Mouse (Mus musculus) intestine, postnatal 0 days (tissue): ENCODE measurements around the gene Eif1ad. TPM values are rescaled to one million over a fixed set of nuclear protein-coding genes. Genes with fewer than 3 reads are reported as not detected.

Source experiments
- ATAC-seq: fragments of 200-750 bp; cut with Nextera tagmentation; 2 replicates; pipeline ENCODE4 v1.8.0; 2017; ENCODE audit warnings: mild to moderate bottlenecking, moderate TSS enrichment, moderate library complexity
- H3K27ac ChIP-seq: fragments of 300-500 bp; sonication (generic); 2 replicates; pipeline ENCODE4 v1.5.1; 2014; ENCODE audit warnings: mild to moderate bottlenecking, low read depth, low read length, moderate library complexity
- H3K27me3 ChIP-seq: fragments of 300-500 bp; sonication (generic); replicated peaks from 2 replicates; pipeline ENCODE4 v1.6.1; 2014; ENCODE audit warnings: low read length, mixed read lengths; ENCODE audit not compliant: control insufficient read depth, insufficient read depth
- H3K36me3 ChIP-seq: fragments of 300-500 bp; sonication (generic); 2 replicates; pipeline ENCODE4 v1.6.1; 2014; ENCODE audit warnings: mild to moderate bottlenecking, moderate library complexity; ENCODE audit not compliant: control insufficient read depth, insufficient read depth
- H3K4me1 ChIP-seq: fragments of 300-500 bp; sonication (generic); replicated peaks from 2 replicates; pipeline ENCODE4 v1.6.1; 2014; ENCODE audit warnings: antibody characterized with exemption, low read length, mixed read lengths; ENCODE audit not compliant: control insufficient read depth, insufficient read depth
- H3K4me2 ChIP-seq: fragments of 300-500 bp; sonication (generic); replicated peaks from 2 replicates; pipeline ENCODE4 v1.6.1; 2014; ENCODE audit warnings: low read depth, mild to moderate bottlenecking, moderate library complexity
- H3K4me3 ChIP-seq: fragments of 300-500 bp; sonication (generic); 2 replicates; pipeline ENCODE4 v1.5.1; 2014; ENCODE audit warnings: low read depth, low read length
- H3K9ac ChIP-seq: fragments of 300-500 bp; sonication (generic); 2 replicates; pipeline ENCODE4 v1.6.1; 2014; ENCODE audit warnings: mild to moderate bottlenecking, low read depth, low read length
- H3K9me3 ChIP-seq: fragments of 300-500 bp; sonication (generic); 2 replicates; pipeline ENCODE4 v1.6.1; 2016; ENCODE audit warnings: mixed run types; ENCODE audit not compliant: control insufficient read depth
- CTCF ChIP-seq: sonication (generic); IDR thresholded peaks from 2 replicates; pipeline ENCODE4 v1.5.1; 2016; ENCODE audit warnings: low read depth, mild to moderate bottlenecking, control low read depth, antibody characterized with exemption, moderate library complexity
- WGBS: fragments of 180-500 bp; shearing (Covaris S2); extraction: QIAGEN DNeasy Blood & Tissue Kit; methylation state at CpG from one replicate; pipeline ENCODE4 v1.1.7; 2014; 5-methylcytosine and 5-hydroxymethylcytosine counted together
- polyA plus RNA-seq: library from polyadenylated mRNA; unstranded; fragments of >200 nt; fragmentation: Nextera tagmentation; extraction: Ambion mirVana; gene quantifications from 2 replicates; pipeline ENCODE4 v1.2.1, GENCODE M21; 2015

The Eif1ad gene
- polyA plus RNA-seq, 1 experiment from 2014 or later: 81.2 TPM

GRCm38 (mm10) chr19:5418750-5419466, 52.4 kb downstream of the Eif1ad start:
- no peak overlapping the region for H3K9ac ChIP-seq
- H3K4me2 ChIP-seq: no peak overlapping the region

DNA sequence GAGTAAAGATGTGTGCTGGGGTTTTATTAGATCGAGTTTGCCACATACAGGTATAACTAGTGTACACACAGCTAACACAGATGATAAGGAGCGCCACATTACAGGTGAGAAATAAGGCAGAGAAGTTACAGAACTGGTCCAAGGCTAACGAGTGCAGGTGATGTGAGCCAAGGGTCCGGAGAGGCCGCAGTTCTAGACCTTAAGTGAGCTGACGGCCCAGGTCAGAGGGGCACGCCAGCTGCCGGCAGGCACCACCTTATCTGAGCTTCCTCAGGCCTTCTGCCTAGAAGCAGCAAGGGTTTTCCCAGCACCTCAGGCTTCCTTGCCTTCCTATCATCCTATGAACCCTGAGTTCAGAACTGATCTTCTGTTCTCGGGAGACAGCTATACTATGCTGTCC, 53.1 kb downstream of the Eif1ad start:
- H3K4me1 ChIP-seq: no peaks in the 10 kb centered on the region
- H3K4me2 ChIP-seq: no peak overlapping the region
- no peak for ATAC-seq
- H3K9ac ChIP-seq: no peak overlapping the region
- TF ChIP-seq CTCF: no peak
- peaks cover 41% of the 10 kb centered on the region for H3K36me3 ChIP-seq
- no peaks in the 10 kb centered on the region for H3K9me3 ChIP-seq
- no peak overlapping the region for H3K27ac ChIP-seq
- no peaks in the 10 kb centered on the region for H3K27me3 ChIP-seq
- WGBS: 89% methylated on average over 9 of the region's 9 CpGs
- no peak overlapping the region for H3K4me3 ChIP-seq

More at GRCm38 (mm10) chr19:5418750-5419466, 52.4 kb downstream of the Eif1ad start:
- 95% methylated on average over 8 of the region's 8 CpGs for WGBS
- Histone ChIP-seq H3K27ac (no peak overlapping the region), H3K4me1 (no peaks in the 10 kb centered on the region), H3K36me3 (peaks cover 41% of the 10 kb centered on the region), H3K27me3 (no peaks in the 10 kb centered on the region), H3K9me3 (no peaks in the 10 kb centered on the region), H3K4me3 (no peak overlapping the region)
- no peak for ATAC-seq
- no peak for TF ChIP-seq CTCF

- Histone ChIP-seq H3K4me1 (no peaks in the 10 kb centered on the region), H3K27ac (no peak overlapping the region), H3K4me3 (no peak overlapping the region), H3K36me3 (peaks cover 41% of the 10 kb centered on the region), H3K4me2 (no peak overlapping the region), H3K27me3 (no peaks in the 10 kb centered on the region), H3K9ac (no peak overlapping the region), H3K9me3 (no peaks in the 10 kb centered on the region)
- ATAC-seq: no peak
- TF ChIP-seq CTCF: no peak
- 89% methylated on average over 6 of the region's 6 CpGs for WGBS
These were observed 54.0 kb downstream of the Eif1ad start for GRCm38 (mm10) chr19:5420579-5420978.

Other genes with a start within 250 kb of the Eif1ad start
- 8.0 and 9.1 TPM in 2 replicates for gene Klc2, start 248.2 kb upstream of the Eif1ad start, polyA plus RNA-seq
- gene Pacs1, start 93.6 kb upstream of the Eif1ad start, polyA plus RNA-seq: 6.2 and 6.6 TPM in 2 replicates
- gene Sf3b2, start 71.3 kb upstream of the Eif1ad start, polyA plus RNA-seq: 160 and 172 TPM in 2 replicates
- 0.55 and 0.67 TPM in 2 replicates for gene Gal3st3, start 68.4 kb upstream of the Eif1ad start, polyA plus RNA-seq
- gene Catsper1, start 31.0 kb upstream of the Eif1ad start, polyA plus RNA-seq: not detected in 2 replicates
- gene Cst6, start 17.2 kb upstream of the Eif1ad start, polyA plus RNA-seq: 624 and 632 TPM in 2 replicates
- 309 and 329 TPM in 2 replicates for gene Banf1, start 427 bp downstream of the Eif1ad start, polyA plus RNA-seq
- 53.7 and 63.0 TPM in 2 replicates for gene Sart1, start 22.0 kb downstream of the Eif1ad start, polyA plus RNA-seq
- gene Tsga10ip, start 35.8 kb downstream of the Eif1ad start, polyA plus RNA-seq: 0.27 and 0.59 TPM in 2 replicates
- 136 and 137 TPM in 2 replicates for gene Drap1, start 58.2 kb downstream of the Eif1ad start, polyA plus RNA-seq
- gene AI837181, start 58.4 kb downstream of the Eif1ad start, polyA plus RNA-seq: 33.0 and 34.2 TPM in 2 replicates
- gene Fosl1, start 80.8 kb downstream of the Eif1ad start, polyA plus RNA-seq: not detected in 2 replicates
- gene Ccdc85b, start 91.2 kb downstream of the Eif1ad start, polyA plus RNA-seq: 7.3 and 7.5 TPM in 2 replicates
- gene Fibp, start 93.9 kb downstream of the Eif1ad start, polyA plus RNA-seq: 116 and 130 TPM in 2 replicates
- gene Ctsw, start 101.8 kb downstream of the Eif1ad start, polyA plus RNA-seq: 0.85 and 0.92 TPM in 2 replicates
- 39.4 and 40.7 TPM in 2 replicates for gene Efemp2, start 107.2 kb downstream of the Eif1ad start, polyA plus RNA-seq
- gene Mus81, start 121.7 kb downstream of the Eif1ad start, polyA plus RNA-seq: 12.4 and 14.4 TPM in 2 replicates
- gene Cfl1, start 123.7 kb downstream of the Eif1ad start, polyA plus RNA-seq: 1,685 and 1,786 TPM in 2 replicates
- gene 1700020D05Rik, start 137.0 kb downstream of the Eif1ad start, polyA plus RNA-seq: not detected in 2 replicates
- gene Snx32, start 143.8 kb downstream of the Eif1ad start, polyA plus RNA-seq: 3.8 and 4.5 TPM in 2 replicates
- 19.2 and 24.1 TPM in 2 replicates for gene Ovol1, start 193.9 kb downstream of the Eif1ad start, polyA plus RNA-seq
- gene Ap5b1, start 201.3 kb downstream of the Eif1ad start, polyA plus RNA-seq: 13.0 and 15.9 TPM in 2 replicates
- gene Rnaseh2c, start 235.1 kb downstream of the Eif1ad start, polyA plus RNA-seq: 73.8 and 81.0 TPM in 2 replicates
- gene Kat5, start 243.5 kb downstream of the Eif1ad start, polyA plus RNA-seq: 37.4 and 38.6 TPM in 2 replicates